Mouse (Mus musculus): ENCODE results near the gene Cd72.
A peak's percentile ranks its signal among the peaks of the same experiment; 100 is the strongest.

DNA sequence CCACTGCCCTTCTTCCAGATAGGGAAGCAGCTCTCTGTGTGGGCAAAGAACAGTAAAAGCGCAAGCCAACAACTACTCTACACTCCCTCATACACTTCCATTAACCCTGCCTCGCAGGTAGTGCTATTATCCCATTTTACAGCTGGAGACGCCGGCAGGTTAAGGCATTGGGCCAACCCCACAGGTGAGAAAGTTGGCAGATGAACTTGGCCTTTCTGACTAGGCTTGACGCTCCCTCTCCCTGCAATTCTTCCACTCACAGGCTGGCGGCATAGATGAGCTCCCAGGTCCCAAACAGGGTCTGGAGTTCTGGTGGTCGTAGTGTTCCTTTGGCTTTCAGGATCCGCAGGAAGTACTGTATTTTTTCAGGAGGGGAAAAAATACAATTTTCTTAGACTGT lies 44.6 kb upstream of the Cd72 start:
- TF ChIP-seq CTCF (IDR thresholded peaks at IDR 0.05; ENCODE audit: extremely low read depth, insufficient read depth, low read length), result 0 out of 2 replicates have a peak, but pooled peaks have one; percentile 4
- TF ChIP-seq POLR2A (IDR thresholded peaks at IDR 0.05; ENCODE audit: extremely low read depth, insufficient read depth, low read length), result no peak
